Mouse (Mus musculus): ENCODE results near the gene Mccc2.

Gene Mccc2

DNA sequence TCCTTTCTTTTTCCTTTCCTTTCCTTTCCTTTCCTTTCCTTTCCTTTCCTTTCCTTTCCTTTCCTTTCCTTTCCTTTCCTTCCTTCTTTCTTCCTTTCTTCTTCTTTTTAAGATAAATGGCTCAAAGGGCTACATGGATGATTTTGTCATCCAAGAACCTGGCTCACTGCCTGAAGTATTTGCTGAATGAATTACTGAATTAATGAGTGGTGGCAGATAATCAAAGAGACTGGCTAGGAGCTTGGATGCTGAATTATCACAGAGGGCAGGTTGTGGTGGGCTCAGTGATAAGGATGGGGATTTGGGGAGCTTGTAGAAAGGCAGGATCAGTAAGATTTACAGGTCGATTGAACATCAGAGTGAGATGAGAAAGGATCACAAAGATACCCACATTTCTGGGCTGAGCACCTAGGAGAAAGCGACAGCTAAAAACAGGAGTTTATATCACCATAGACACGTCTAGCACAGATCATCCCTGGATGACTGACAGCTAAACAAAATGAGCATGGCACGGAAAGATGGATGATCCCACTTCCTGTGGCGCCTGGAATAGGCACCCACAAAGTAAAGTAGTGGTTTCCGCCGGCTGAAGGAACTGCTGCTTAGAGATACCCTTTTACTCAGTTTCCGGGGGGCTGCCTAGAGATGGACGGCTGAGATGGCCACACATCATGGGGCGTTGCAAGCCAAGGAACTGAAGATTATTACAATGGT is 76.7 kb downstream of the Mccc2 start:
- DNase-seq = no peak

DNA sequence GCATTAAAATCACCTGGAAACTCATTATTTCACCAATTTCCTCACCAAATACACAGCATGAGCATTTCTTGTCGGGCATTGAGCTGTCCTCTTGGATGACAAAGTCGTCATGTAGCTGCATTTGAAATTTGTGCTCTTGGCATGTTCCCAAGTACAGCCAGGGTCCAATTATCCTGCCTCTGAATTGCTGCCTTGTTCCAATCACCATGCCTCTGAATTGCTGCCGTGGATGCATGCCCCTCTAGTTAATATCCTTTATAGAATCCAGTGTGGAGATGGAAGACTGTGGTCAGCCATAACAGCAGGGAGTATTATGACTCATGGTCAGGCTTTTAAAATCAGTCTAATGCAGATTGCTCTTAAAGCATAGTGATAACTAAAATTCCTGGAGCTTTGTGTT is 77.7 kb downstream of the Mccc2 start:
- no peak for DNase-seq

DNA sequence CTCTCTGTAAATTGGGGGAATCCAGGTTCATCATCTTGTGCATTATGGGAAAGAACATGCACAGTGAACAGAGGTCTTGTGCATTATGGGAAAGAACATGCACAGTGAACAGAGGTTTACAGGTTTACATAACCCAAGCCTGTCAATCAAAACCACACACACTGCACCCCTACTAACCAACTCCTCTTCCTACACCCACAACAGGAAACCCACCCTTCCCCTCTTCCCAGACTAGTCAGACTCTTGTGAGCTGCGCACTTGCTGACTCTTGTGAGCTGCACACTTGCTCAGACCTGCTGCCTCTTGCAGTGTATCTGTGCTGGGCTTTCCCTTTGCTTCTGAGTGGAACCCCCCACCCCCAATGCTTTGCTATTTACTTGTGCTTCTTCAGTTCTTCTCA is 83.0 kb downstream of the Mccc2 start:
- peak; percentile 18 for DNase-seq

DNA sequence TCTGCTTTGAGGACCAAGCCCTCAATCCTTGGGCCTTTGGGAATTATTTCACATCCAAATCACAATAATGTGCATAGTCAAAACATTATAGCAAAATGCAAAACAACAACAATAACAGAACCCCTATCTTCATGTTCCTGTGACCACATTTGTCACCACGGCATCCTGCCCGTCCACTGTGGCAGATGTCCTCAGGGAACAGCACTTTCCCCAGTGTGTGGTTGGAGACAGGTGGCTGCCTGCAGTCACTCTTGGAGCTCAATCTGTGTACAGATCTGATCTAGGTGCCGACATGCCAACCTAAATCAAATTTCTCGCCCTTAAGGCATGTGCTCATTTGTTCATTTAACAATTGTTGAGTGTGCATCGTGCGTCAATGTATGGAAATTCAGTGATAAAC is 83.9 kb downstream of the Mccc2 start:
- no peak for DNase-seq

DNA sequence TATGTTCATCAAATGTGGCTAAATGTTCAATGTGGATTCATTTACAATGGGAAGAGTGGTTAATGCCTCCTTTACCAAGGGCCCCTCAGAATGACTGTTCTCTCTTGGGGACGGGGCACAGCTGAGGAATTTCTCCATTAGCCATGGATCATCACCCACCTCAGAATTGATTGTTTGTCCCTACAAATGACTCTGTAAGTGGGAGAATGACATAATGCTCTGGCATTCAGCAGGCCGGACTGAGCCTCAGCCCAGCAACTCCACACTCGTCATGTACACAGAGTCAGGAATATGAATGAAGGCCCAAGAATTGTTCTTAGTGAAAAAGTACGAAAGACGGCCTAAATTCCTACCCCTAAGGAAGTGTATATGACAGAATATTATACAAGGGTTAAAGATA is 89.2 kb downstream of the Mccc2 start:
- no peak for DNase-seq

DNA sequence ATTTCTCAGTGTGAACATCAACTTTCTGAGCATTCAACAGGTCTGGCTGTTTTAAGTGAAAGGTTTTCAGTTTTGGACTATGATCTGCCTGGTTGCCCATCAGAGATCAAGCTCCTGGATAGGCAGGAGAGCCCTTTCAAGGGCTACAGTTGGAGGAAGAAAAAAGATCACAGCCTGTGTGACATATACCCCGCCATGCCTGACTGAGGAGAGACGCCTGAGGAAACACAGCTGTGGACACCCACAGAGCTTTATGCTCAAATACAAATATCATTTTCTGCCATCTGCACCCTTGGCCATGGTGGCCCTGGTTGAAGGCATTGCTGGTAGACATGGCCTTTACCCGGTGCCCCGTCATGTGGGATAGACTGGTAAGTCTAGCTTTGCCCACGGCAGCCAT is 99.8 kb downstream of the Mccc2 start:
- DNase-seq = no peak

DNA sequence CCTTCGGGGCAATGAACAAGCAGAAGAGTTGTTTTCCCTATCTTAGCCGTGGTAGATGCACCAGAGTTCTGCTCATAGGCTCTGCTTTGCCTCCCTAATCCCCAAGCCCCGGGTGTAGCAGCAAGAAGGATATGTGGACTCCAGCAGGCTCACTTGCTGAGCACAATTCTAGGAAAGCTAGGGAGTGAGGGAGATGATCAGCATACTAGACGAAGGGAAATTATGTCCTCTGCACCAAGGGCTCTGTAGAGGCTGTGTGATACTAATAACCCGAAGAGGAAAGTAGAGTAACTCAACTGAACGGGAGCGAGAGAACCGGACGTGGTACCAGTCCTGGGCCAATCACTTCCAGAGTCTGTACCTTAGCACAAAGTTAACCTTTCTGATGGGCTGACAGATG is 114.5 kb downstream of the Mccc2 start, which contains the start of gene Cartpt:
Gene Cartpt (minus strand): TSS at position 127 of the 400 bp plus-strand sequence.
- no peak for DNase-seq

DNA sequence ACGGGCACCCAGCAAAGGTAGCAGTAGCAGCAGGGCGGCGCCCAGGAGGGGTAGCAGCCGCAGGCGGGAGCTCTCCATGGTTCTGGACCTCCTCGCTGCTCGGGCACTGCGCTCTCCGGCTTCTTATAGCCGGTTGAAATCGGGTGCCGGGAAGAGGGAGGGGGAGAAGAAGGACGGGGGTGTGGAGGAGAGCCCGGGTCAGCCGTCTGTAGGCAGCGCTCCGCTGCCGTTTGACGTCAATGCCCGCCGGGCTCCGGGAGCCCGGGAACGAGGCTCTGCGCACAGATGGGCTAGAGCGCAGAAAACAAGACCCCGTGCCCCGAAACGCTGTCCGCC is 114.9 kb downstream of the Mccc2 start:
- peak; percentile 59 for DNase-seq

DNA sequence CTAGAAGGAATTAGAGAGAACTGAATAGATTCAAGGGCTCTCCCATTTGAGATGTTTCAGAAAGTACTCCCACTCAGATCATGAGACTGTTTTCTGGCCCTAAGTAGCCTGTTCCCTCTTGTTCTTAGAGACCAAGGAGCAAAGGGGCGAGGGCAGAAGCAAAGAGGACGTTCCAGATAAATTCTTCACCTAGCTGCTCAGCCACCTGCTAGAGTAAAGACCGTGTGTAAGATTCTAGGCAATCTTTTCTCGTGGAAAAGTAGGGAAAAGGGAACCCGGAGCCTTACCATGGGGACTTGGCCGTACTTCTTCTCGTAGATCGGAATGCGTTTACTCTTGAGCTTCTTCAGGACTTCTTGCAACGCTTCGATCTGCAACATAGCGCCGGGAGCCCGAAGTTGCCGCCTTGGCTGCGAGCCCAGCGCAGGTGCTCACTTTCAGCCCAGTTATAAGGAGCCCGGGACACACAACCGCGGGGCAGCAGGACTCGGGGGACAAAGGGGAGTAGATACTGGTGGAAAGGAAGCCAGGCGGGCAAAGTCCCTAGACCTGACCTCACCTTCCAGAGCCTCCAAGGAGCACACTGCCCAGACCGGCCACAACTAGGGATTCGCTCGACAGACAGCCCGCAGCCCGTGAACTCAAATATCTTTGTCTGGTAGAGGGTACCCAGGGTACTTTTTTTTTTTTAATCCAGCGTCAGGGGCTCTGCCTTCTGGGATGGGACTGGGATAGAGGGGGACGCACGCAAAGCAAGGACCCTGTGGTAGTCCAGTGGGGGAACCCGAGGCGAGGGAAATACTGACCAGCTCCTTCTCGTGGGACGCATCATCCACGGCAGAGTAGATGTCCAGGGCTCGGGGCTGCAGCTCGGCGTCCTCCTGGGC is 115.5 kb downstream of the Mccc2 start:
- DNase-seq = no peak

DNA sequence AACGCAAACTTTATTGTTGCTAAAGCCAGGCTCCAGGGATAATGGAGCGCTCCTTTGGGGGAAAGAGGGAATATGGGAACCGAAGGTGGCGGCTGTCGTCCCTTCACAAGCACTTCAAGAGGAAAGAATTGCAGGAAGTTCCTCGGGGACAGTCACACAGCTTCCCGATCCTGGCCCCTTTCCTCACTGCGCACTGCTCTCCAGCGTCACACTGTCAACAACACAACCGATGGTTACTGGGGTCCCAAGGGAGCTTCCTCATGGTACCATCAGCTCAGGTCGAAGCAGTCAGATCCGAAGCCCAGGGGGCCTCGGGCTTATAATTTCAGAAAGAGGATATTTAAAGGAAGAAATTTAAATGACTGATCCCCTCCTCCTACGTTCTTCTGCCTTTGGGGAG is 116.6 kb downstream of the Mccc2 start:
- DNase-seq = no peak
